Mouse (Mus musculus): ENCODE measurements around the gene Megf11. TPM values are rescaled to one million over a fixed set of nuclear protein-coding genes. Genes with fewer than 3 reads are reported as not detected.

Gene Megf11
- polyA plus RNA-seq (2017; shearing (Covaris generic)): 0.20 TPM

GRCm38 (mm10) chr9:64385511-64386465, at the start of gene Megf11:
Megf11 (plus strand) TSS chr9:64385626.

GRCm38 (mm10) chr9:64341254-64341566, 44.2 kb upstream of the Megf11 start, which contains the start of gene Dis3l:
Dis3l (minus strand) TSS chr9:64341288.

GRCm38 (mm10) chr9:64737406-64738201, 352.2 kb downstream of the Megf11 start, which contains the start of gene Rab11a:
Rab11a (minus strand) TSS chr9:64737758.

Other genes starting within 250 kb of the Megf11 start
- 2.4 TPM for gene Zwilch, start 212.5 kb upstream of the Megf11 start, polyA plus RNA-seq (2017; shearing (Covaris generic))
- 1,626 TPM for gene Rpl4, start 212.3 kb upstream of the Megf11 start, polyA plus RNA-seq (2017; shearing (Covaris generic))
- gene Snapc5, start 206.4 kb upstream of the Megf11 start, polyA plus RNA-seq (2017; shearing (Covaris generic)): 30.1 TPM
- 11.6 TPM for gene Uchl4, start 150.4 kb upstream of the Megf11 start, polyA plus RNA-seq (2017; shearing (Covaris generic))
- 84.9 TPM for gene Map2k1, start 132.0 kb upstream of the Megf11 start, polyA plus RNA-seq (2017; shearing (Covaris generic))
- 20.1 TPM for gene Tipin, start 104.0 kb upstream of the Megf11 start, polyA plus RNA-seq (2017; shearing (Covaris generic))
- 15.7 TPM for gene Dis3l, start 44.3 kb upstream of the Megf11 start, polyA plus RNA-seq (2017; shearing (Covaris generic))